Mouse (Mus musculus): ENCODE measurements around the gene Caap1. TPM values are rescaled to one million over a fixed set of nuclear protein-coding genes. Genes with fewer than 3 reads are reported as not detected.

The Caap1 gene
- 6.3 and 6.4 TPM in 2 replicates for polyA plus RNA-seq (2012; rRNA removed)

DNA sequence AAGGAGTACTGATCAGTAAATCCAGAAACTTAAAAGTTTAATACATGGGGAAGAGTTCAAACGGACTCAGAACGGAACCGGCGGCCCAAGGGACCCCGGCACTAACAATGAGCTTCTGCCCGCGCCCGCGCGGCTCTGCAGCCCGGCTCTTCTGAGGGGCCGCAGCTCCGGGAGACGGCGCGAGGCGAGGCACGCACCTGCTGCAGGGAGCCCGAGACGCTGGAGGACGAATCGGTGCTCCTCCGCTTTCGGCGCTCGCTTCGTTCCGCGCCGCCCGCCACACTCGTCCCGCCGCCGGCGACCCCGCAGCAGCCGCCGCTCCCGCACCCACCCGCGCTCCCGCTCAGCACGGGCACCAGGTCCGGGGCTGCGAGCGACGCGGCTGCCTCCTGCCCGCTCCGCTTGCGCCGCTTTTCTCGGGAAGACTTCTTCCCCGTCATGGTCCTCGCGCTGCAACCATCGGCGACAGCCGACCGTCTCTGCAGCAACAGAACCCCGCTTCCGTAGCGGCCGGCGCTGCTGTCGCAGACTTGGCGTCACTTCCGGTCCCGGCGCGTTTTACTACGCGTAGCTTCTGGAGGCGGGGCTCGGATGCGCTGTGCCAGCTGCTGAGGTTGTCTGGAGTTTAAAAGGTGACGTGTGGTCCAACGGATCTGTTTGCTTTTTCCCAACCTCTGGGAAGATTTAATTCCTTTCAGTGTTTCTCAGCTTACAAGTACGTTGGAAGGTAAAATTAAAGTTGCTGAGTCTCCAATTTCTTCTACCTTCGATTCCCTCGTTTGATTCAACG is at the start of gene Caap1, which contains the start of gene Gm10306:
Caap1 (minus strand) TSS at position 532 of the 790 bp plus-strand sequence.
Gm10306 (plus strand) TSS at position 282 of the 790 bp plus-strand sequence.

GRCm38 (mm10) chr4:94603031-94603629 is 46.5 kb upstream of the Caap1 start, which contains the start of gene Plaa:
TSS of gene Plaa (minus strand) at chr4:94603244.

Other genes starting within 250 kb of the Caap1 start
- not detected in 2 replicates for gene Gm10306, start 250 bp downstream of the Caap1 start, polyA plus RNA-seq (2012; rRNA removed)
- gene Plaa, start 46.4 kb upstream of the Caap1 start, polyA plus RNA-seq (2012; rRNA removed) = 16.7 and 19.4 TPM in 2 replicates
- 1.9 and 2.3 TPM in 2 replicates for gene Ift74, start 57.7 kb upstream of the Caap1 start, polyA plus RNA-seq (2012; rRNA removed)
- gene Lrrc19, start 93.3 kb upstream of the Caap1 start, polyA plus RNA-seq (2012; rRNA removed) = not detected in 2 replicates
- gene Tek, start 182.5 kb upstream of the Caap1 start, polyA plus RNA-seq (2012; rRNA removed) = 2.6 TPM in 2 replicates

Data from liver, embryonic 14 days (tissue).